Mouse (Mus musculus) small intestine, adult 2 months (tissue): ENCODE measurements around the gene Csdc2.

ENCODE experiments used
- CTCF ChIP-seq: fragments of 200-500 bp; IDR thresholded peaks from 2 replicates; pipeline ENCODE4 v1.5.1; 2012; ENCODE audit warnings: low read depth, mild to moderate bottlenecking, control low read depth, inconsistent platforms, low read length, moderate library complexity, mixed read lengths; ENCODE audit not compliant: insufficient replicate concordance, insufficient read length; ENCODE audit errors: extremely low read depth
- POLR2A ChIP-seq: fragments of 200-500 bp; IDR thresholded peaks from 2 replicates; pipeline ENCODE4 v1.6.1; 2012; ENCODE audit warnings: low read depth, mild to moderate bottlenecking, control low read depth, inconsistent platforms, low read length, moderate library complexity

DNA sequence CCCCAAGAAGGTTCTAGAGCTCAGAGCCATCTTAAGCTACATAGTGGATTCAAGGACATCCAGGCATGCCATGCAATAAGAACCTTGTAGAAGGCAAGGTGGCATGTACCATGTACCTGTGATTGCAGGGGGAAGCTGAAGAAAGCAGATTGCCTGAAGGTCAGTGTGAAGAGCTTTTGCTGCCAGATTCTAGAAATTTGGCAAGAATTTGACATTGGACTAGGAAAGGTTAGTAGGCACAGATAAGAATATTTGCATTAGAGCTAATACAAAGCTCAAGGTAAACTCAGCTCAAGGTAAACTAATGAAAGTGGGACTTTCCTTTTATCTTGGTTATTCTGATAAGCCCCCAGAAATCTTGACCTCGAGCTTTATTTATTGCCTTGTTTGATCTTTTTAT lies 27.7 kb downstream of the Csdc2 start:
- TF ChIP-seq CTCF (no peak), POLR2A (no peak)
